Mouse (Mus musculus): ENCODE results near the gene Atxn1. TPM values are rescaled to one million over a fixed set of nuclear protein-coding genes. Genes with fewer than 3 reads are reported as not detected.

Atxn1 gene
- polyA plus RNA-seq, 1 experiment from 2014 or later: 6.8 TPM

DNA sequence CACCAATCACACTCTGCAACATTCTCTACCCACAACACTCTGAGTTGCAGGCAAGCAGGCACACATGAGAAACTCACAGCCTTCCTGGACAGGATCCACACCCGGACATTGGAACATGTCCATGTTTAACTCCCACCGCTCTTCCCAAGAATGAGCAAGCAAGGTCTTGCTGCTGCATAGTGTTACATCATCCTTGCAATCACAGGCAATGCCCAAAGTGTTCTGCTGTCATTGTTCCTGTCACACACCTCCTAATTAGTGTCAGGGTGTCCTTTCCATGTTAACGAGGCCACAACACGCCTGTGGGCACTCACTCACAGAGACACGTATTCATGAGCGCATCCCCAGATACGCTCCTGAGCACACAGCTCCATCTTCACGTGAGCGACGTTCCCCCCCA is 181.1 kb downstream of the Atxn1 start:
- H3K27me3 ChIP-seq (ENCODE audit: insufficient read depth, low read length): no peaks in the 10 kb centered on the region
- H3K27ac ChIP-seq: no peak overlapping the region
- no peak for TF ChIP-seq CTCF (IDR thresholded peaks at IDR 0.05; ENCODE audit: low read depth)
- H3K4me1 ChIP-seq (replicated peaks; ENCODE audit: insufficient read depth, low read length): no peaks in the 10 kb centered on the region
- no peak overlapping the region for H3K4me3 ChIP-seq (replicated peaks; ENCODE audit: low read depth, low read length)
- 71% methylated on average over 10 of the region's 10 CpGs for WGBS
- H3K4me2 ChIP-seq (ENCODE audit: low read length): no peak overlapping the region
- no peaks in the 10 kb centered on the region for H3K9me3 ChIP-seq (replicated peaks; ENCODE audit: low read length)
- H3K36me3 ChIP-seq (ENCODE audit: insufficient read depth, low read length): no peaks in the 10 kb centered on the region
- no peak for DNase-seq (ENCODE audit: low spot score)
- ATAC-seq (replicated peaks; ENCODE audit: low FRiP score, low read depth): no peak
- H3K9ac ChIP-seq (ENCODE audit: low read depth, low read length): no peak overlapping the region

DNA sequence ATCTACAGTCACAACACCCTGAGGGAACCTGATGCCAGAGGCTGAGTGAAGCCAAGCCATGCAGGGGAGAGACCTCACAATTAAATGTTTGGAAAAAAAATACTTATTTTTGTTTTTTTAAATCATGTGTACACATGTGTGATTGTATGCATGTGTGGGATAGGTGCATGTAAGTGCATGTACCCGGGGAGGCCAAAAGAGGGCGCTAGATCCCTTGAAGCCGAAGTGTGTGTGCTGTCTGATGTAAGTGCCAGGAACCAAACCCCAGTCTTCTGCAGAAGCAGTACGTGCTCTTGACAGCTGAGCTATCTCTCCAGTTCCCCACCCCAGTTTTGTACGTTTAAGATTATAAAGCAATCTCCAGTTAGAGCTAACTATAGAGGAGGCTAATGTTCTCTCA is 186.1 kb downstream of the Atxn1 start:
- no peak overlapping the region for H3K4me2 ChIP-seq (ENCODE audit: low read length)
- TF ChIP-seq CTCF (IDR thresholded peaks at IDR 0.05; ENCODE audit: low read depth): peak; percentile 35; the same call in 1 of the 2 replicates
- H3K4me3 ChIP-seq (replicated peaks; ENCODE audit: low read depth, low read length): no peak overlapping the region
- H3K4me1 ChIP-seq (replicated peaks; ENCODE audit: insufficient read depth, low read length): no peaks in the 10 kb centered on the region
- WGBS: 93% methylated on average over 5 of the region's 5 CpGs
- ATAC-seq (replicated peaks; ENCODE audit: low FRiP score, low read depth) (no peak), DNase-seq (ENCODE audit: low spot score) (no peak)
- H3K27ac ChIP-seq: no peak overlapping the region
- no peaks in the 10 kb centered on the region for H3K36me3 ChIP-seq (ENCODE audit: insufficient read depth, low read length)
- no peaks in the 10 kb centered on the region for H3K9me3 ChIP-seq (replicated peaks; ENCODE audit: low read length)
- H3K9ac ChIP-seq (ENCODE audit: low read depth, low read length): no peak overlapping the region
- H3K27me3 ChIP-seq (ENCODE audit: insufficient read depth, low read length): no peaks in the 10 kb centered on the region

DNA sequence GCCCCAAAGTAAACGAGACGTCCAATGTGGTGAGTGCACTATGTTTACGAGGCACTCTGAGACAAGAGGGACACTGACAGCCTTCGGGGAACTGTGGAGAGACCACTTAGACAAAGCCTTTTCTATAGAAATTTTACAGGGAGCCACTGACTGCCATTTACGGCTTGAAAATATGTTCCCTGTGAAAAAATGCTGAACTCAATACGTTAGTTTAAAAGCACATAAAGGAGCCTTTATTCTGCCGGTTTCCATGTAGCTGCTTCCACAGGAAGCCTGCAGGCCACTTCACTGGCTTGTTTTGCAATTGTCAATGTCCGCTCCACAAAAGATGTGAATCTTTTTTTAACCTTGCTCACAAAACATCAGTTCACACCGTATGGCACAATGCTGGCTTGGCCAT is 186.6 kb downstream of the Atxn1 start:
- no peaks in the 10 kb centered on the region for H3K9me3 ChIP-seq (replicated peaks; ENCODE audit: low read length)
- no peaks in the 10 kb centered on the region for H3K27me3 ChIP-seq (ENCODE audit: insufficient read depth, low read length)
- no peaks in the 10 kb centered on the region for H3K4me1 ChIP-seq (replicated peaks; ENCODE audit: insufficient read depth, low read length)
- TF ChIP-seq CTCF (IDR thresholded peaks at IDR 0.05; ENCODE audit: low read depth): no peak
- no peak overlapping the region for H3K27ac ChIP-seq
- no peak for ATAC-seq (replicated peaks; ENCODE audit: low FRiP score, low read depth)
- H3K36me3 ChIP-seq (ENCODE audit: insufficient read depth, low read length): no peaks in the 10 kb centered on the region
- 32% methylated on average over 9 of the region's 9 CpGs for WGBS
- no peak overlapping the region for H3K4me2 ChIP-seq (ENCODE audit: low read length)
- H3K4me3 ChIP-seq (replicated peaks; ENCODE audit: low read depth, low read length): no peak overlapping the region
- no peak overlapping the region for H3K9ac ChIP-seq (ENCODE audit: low read depth, low read length)
- DNase-seq (ENCODE audit: low spot score): peak; percentile 13

DNA sequence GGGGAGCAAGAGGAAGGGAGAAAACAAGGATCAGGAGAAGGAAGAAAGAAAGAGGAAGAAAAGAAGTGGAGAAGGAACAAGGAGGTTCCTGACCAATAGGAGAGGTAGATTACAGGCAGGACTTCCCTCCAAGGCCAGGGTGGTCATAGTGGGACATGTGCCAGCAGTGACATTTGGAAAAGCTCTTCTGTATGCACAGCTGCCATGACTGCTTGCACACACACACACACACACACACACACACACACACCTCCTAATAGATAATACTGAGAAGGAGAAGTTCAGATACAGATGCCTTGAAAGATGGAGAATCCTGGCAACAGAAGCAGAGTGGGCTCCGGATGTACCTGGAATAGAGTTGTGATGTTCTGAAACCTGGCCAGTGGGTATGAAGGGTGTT is 189.3 kb downstream of the Atxn1 start:
- H3K36me3 ChIP-seq (ENCODE audit: insufficient read depth, low read length): no peaks in the 10 kb centered on the region
- WGBS: 90% methylated on average over 1 of the region's 1 CpGs
- no peak overlapping the region for H3K4me2 ChIP-seq (ENCODE audit: low read length)
- H3K27me3 ChIP-seq (ENCODE audit: insufficient read depth, low read length): no peaks in the 10 kb centered on the region
- H3K4me1 ChIP-seq (replicated peaks; ENCODE audit: insufficient read depth, low read length): no peaks in the 10 kb centered on the region
- no peaks in the 10 kb centered on the region for H3K9me3 ChIP-seq (replicated peaks; ENCODE audit: low read length)
- no peak overlapping the region for H3K27ac ChIP-seq
- no peak for ATAC-seq (replicated peaks; ENCODE audit: low FRiP score, low read depth)
- TF ChIP-seq CTCF (IDR thresholded peaks at IDR 0.05; ENCODE audit: low read depth): no peak
- no peak for DNase-seq (ENCODE audit: low spot score)
- H3K9ac ChIP-seq (ENCODE audit: low read depth, low read length): no peak overlapping the region
- H3K4me3 ChIP-seq (replicated peaks; ENCODE audit: low read depth, low read length): no peak overlapping the region

DNA sequence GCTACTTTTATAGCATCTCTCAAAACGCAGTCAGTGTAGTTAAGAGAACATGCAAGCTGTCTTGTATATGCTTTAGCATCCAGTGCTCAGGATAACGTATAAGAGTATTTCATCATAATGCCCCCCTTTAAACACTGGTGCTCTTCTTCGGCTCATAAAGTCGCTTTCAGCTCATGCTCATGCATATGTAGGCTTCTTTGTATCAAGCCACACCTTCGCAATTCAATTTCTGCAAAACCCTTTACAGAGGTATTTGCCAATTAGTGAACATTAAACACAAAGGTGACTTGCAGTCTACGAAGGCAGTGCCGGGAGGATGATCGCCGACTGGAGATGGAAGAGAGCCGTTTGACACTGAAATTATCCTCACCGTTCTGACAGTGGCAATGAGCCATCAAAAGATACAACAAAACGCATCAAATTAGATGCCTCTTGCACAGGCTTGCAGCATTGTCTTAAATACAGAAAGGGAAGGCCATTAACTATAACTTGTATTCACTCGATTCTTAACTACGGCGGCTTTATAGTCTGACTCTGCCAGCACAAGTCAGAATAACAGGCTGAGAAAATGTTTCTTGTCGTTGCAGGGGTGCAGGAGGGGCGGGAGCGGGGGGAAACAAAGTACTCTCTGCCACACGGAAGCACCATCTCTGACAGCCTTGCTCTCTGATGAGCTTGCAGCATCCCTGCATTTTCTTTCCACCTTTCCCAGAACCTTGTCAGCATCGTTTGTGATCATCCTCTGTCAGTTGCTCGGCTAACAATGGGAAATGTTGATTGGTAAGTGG is 191.2 kb downstream of the Atxn1 start:
- Histone ChIP-seq H3K27ac (no peak overlapping the region), H3K4me2 (ENCODE audit: low read length) (no peak overlapping the region), H3K9me3 (replicated peaks; ENCODE audit: low read length) (no peaks in the 10 kb centered on the region), H3K4me3 (replicated peaks; ENCODE audit: low read depth, low read length) (no peak overlapping the region), H3K36me3 (ENCODE audit: insufficient read depth, low read length) (no peaks in the 10 kb centered on the region), H3K27me3 (ENCODE audit: insufficient read depth, low read length) (no peaks in the 10 kb centered on the region), H3K4me1 (replicated peaks; ENCODE audit: insufficient read depth, low read length) (no peaks in the 10 kb centered on the region), H3K9ac (ENCODE audit: low read depth, low read length) (no peak overlapping the region)
- ATAC-seq (replicated peaks; ENCODE audit: low FRiP score, low read depth) (no peak), DNase-seq (ENCODE audit: low spot score) (no peak)
- 67% methylated on average over 21 of the region's 21 CpGs for WGBS
- TF ChIP-seq CTCF (IDR thresholded peaks at IDR 0.05; ENCODE audit: low read depth): no peak

DNA sequence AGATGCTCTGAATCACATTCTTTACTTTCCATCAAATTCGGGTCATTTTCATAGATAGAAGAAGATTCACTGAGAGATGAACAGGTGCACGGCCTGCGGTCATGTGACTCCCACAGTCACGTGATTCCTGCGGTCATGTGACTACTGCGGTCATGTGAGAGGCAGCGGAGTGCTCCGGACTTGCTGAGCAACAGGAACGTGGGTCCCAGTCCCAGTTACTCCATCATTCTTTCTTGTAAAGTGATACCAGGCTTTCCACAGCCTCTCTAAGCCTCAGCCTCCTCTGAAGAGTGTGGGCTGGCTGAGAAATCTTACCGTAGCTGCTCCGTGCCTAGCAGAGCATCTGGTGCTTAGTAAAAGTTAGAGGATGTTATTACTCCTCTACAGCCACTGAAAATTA is 195.1 kb downstream of the Atxn1 start:
- WGBS: 90% methylated on average over 11 of the region's 11 CpGs
- no peaks in the 10 kb centered on the region for H3K4me1 ChIP-seq (replicated peaks; ENCODE audit: insufficient read depth, low read length)
- no peaks in the 10 kb centered on the region for H3K27me3 ChIP-seq (ENCODE audit: insufficient read depth, low read length)
- H3K9ac ChIP-seq (ENCODE audit: low read depth, low read length): no peak overlapping the region
- no peak overlapping the region for H3K4me3 ChIP-seq (replicated peaks; ENCODE audit: low read depth, low read length)
- H3K27ac ChIP-seq: no peak overlapping the region
- H3K36me3 ChIP-seq (ENCODE audit: insufficient read depth, low read length): no peaks in the 10 kb centered on the region
- no peak overlapping the region for H3K4me2 ChIP-seq (ENCODE audit: low read length)
- ATAC-seq (replicated peaks; ENCODE audit: low FRiP score, low read depth) (no peak), DNase-seq (ENCODE audit: low spot score) (no peak)
- TF ChIP-seq CTCF (IDR thresholded peaks at IDR 0.05; ENCODE audit: low read depth): no peak
- no peaks in the 10 kb centered on the region for H3K9me3 ChIP-seq (replicated peaks; ENCODE audit: low read length)

DNA sequence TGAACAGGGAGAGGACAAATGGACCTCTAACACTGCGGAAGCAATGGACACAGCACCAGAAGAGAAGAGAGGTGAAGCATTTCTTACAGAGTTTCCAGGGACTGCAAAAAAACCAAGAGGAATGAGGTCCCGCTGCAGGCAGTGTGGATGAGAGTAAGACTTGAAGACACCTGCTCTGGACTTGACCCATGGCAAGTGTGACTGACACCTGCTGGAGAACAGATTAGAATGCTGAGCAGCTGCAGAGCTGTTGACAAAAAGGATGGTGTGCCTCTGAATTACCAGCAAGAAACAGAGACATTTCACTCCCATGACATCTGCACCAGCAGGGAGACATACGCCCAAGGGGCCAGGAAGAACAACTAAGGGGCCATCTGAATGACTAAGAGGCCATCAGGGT is 196.6 kb downstream of the Atxn1 start:
- Histone ChIP-seq H3K4me2 (ENCODE audit: low read length) (no peak overlapping the region), H3K9ac (ENCODE audit: low read depth, low read length) (no peak overlapping the region), H3K4me1 (replicated peaks; ENCODE audit: insufficient read depth, low read length) (no peaks in the 10 kb centered on the region), H3K36me3 (ENCODE audit: insufficient read depth, low read length) (no peaks in the 10 kb centered on the region), H3K4me3 (replicated peaks; ENCODE audit: low read depth, low read length) (no peak overlapping the region), H3K27me3 (ENCODE audit: insufficient read depth, low read length) (no peaks in the 10 kb centered on the region), H3K27ac (no peak overlapping the region), H3K9me3 (replicated peaks; ENCODE audit: low read length) (no peaks in the 10 kb centered on the region)
- DNase-seq (ENCODE audit: low spot score) (no peak), ATAC-seq (replicated peaks; ENCODE audit: low FRiP score, low read depth) (no peak)
- no peak for TF ChIP-seq CTCF (IDR thresholded peaks at IDR 0.05; ENCODE audit: low read depth)
- 88% methylated on average over 3 of the region's 3 CpGs for WGBS
